Mouse (Mus musculus) hindlimb bud, embryonic 11.5 days (tissue): ENCODE data around the gene Fcrl1.
"Not testable (repeated sequence)": the region's sequence is repeated elsewhere in the genome, so short reads cannot be mapped to it uniquely, and the experiment has no call there.

Source experiments
- DNase-seq: peaks from one replicate; pipeline ENCODE4 v3.0.0-alpha.2; 2012; ENCODE audit warnings: low read depth, low spot score; ENCODE audit errors: extremely low spot score

Gene Fcrl1

DNA sequence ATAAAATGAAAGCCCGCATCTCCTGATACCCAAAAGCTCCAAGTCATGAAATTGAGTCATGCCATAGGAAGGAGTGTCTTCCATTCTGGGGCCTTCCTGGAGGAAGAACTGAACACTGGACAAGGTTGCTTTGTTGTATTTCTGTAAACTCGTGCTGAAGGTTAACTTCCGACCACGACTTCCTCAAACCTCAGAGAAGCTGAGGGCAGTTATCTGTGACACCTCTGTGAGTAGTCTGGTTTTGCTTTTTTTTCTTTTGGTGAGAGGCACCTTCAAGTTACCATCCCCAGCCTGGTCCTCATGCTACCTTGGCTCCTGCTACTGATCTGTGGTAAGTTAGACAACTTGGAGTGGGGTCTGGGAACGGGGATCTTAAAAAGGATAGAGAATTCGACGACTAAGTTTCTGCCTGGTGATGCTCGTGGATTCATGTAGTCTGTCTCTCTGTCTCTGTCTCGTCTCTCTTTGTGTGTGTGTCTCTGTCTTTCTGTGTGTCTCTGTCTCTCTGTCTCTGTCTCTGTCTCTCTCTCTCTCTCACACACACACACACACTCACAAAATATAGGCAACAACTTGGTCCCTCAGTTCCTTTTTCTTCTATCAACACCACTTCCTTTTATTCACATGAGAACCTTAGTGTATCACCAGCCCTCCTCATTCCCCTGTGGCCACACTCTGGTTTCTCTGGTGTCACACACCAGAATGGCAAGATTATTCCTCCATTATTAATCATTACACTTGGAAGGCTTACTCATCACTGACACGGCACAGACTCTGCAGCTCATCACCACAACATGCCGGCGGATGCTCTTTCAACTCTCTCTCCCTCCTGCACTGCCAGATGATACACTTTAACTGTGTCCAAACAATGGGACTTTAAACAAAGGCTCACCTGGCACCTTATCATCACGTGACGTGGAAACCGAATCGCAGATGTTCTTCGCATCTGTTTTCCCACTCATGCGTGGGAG lies at the start of gene Fcrl1:
TSS of gene Fcrl1 (plus strand) at position 193 of the 971 bp plus-strand sequence.
- DNase-seq: no peak

DNA sequence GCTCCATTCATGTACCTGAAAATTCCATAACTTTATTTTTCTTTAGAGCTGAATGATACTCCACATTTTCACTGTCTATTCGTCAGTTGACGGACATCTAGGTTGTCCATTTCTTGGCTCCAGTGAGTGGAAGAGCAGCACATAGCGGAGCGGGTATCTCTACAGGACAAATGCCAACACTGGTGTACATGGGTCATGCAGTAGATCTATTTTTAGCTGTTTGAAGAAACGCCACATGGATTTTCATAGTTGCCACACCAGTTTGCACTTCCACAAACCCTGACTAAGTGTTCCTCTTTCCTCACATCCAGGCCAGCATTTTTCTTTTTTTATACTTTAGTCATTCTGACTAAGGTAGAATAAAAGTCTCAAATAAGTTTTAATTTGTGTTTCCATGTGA lies 38.3 kb upstream of the Fcrl1 start:
- DNase-seq: no peak

DNA sequence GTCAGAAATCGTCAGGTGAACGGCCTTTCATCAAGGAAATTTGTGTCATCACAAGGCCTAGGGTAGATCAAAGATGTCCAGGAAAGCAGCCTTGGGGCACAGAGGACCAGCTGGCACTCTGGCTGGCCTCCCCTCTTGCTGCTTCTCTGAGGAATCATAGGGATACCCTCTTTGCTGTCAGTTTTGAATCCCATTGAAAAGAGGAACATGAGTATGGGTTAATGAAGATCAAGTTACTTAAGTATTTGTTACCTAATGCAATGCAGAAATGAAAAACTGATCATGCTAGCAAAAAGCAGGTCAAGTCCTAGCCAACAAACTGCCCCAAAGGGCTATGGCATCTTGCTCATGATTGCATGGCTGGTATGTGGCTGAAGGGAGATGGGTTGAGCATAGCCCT lies 25.2 kb upstream of the Fcrl1 start:
- DNase-seq: not testable (repeated sequence)

DNA sequence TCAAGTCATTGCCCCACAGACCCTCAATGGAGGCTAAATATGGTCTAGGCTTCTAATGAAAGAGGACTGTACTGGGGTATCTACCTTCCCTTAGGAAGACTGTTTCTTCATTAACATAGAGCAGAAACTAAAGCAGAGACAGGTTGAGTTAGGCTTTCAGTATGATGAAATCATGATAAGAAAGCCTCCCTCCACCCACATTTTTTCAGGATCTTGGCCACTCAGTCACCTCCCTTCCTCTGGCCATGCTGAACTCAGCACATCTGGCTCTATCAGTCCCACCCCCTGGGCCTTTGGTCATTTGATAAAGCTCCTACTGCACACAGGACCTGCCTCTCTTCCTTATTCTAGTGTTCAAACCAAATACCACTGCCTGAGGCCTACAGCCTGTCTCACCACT lies 18.6 kb upstream of the Fcrl1 start, which contains the start of gene Cd5l:
TSS of gene Cd5l (plus strand) at position 301 of the 400 bp plus-strand sequence.
- no peak for DNase-seq

DNA sequence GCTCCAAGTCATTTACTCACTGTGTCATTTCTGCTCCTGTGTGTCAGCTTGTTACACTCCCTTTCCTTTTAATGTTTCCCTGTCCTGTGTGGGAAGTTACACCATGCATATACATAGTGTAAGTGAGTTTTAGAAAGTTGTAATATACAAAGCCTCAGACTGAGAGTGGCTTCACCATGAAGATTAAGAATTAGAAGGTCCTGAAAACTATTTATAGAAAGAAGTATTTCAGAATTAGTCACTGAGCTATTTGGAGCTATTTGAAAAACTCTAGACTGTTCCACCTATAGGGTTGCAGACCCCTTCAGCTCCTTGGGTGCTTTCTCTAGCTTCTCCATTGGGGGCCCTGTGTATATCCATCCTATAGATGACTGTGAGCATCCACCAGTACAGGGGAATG lies 17.0 kb upstream of the Fcrl1 start:
- no peak for DNase-seq

DNA sequence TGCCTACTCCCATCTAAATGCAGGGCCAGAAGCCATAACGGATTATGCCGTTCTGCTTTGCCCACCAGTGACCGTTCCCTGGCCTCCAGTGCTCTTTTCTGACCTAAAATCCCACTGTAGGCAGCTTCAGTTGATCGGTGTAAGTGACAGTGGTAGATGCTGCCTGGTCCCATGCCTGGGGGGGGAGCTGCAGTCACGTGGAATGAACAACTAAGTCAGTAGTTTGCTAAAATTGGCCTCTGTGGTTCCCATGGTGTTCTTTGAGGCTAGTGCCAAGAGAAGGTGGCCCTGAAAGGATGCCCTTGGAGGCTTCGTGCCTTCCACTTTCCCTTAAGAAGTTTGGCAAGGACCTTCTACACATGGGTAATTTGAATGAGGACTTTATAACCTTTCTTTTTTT lies 15.7 kb upstream of the Fcrl1 start:
- DNase-seq: no peak

DNA sequence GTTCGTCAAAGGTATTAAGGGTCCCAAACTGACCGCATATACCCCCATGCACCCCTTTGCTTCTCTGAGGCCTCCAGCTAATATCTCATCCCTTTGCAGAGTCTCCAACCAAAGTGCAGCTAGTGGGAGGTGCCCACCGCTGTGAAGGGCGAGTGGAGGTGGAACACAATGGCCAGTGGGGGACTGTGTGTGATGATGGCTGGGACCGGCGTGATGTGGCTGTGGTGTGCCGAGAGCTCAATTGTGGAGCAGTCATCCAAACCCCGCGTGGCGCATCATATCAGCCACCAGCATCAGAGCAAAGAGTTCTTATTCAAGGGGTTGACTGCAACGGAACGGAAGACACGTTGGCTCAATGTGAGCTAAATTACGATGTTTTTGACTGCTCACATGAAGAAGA lies 10.5 kb upstream of the Fcrl1 start:
- DNase-seq: no peak

DNA sequence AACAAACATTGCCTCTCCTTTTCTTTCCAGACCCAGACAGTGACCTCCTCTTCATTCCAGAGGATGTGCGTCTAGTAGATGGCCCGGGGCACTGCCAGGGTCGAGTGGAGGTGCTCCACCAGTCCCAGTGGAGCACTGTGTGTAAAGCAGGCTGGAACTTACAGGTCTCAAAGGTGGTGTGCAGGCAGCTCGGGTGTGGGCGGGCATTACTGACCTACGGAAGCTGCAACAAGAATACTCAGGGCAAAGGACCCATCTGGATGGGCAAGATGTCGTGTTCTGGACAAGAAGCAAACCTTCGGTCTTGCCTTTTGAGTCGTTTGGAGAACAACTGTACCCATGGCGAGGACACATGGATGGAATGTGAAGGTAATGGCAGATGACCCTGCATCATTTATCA lies 8.7 kb upstream of the Fcrl1 start:
- no peak for DNase-seq

DNA sequence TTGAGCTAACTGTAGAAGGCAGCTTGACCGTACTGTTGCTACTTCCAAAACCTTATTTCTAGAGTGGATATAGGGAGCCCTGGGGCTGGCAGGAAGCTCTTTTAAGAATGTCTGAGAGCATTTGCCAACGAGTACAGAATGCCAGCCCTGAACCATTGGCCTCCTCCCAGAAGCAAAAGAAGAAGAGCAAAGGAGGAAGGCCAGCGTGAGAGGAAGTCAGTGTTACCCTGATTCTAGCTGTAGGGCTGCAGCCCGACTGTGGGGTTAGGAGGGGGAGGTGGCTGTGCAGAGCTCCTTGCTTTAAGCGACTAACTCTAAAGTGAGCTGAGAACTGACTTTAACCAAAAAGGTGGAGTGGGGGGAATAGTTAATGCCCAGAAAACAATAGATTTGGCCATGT lies 7.0 kb upstream of the Fcrl1 start:
- no peak for DNase-seq

DNA sequence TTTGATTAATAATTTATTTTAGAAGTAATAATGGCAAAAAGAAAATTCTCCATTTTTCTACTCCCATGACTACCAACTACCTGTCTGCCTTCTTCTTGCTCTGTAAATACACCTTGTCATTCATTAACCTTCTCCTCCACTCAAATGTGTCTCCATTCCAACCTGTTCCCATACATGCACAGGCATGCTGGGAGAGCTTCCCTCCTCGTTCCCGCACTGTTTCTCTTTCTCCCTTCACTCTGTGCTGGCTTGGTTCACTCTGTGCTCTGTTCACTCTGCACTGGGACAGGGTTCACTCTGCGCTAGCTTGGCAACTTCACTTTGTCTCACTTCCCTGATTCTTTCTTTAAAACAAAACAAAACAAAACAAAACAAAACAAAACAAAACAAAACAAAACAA lies 1.0 kb downstream of the Fcrl1 start:
- no peak for DNase-seq

DNA sequence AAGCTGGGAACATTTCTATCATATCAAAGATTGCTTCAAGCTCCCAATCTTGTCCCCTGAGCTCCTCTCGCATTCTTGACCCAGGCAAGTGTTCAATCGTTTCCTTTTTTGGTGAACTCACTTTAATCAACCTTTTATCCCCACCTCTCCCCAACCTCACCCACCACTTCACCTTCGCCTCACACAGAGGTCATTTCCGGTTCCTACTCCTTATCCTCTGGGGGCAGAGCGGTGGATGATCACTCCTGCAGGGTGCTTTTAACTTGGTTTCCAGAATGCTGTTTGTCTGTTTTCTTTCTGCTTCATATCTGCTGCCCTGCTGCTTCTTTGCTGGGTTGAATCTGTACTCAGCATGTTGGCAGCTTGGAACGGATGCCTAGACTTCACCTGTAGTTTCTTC lies 1.5 kb downstream of the Fcrl1 start:
- no peak for DNase-seq

DNA sequence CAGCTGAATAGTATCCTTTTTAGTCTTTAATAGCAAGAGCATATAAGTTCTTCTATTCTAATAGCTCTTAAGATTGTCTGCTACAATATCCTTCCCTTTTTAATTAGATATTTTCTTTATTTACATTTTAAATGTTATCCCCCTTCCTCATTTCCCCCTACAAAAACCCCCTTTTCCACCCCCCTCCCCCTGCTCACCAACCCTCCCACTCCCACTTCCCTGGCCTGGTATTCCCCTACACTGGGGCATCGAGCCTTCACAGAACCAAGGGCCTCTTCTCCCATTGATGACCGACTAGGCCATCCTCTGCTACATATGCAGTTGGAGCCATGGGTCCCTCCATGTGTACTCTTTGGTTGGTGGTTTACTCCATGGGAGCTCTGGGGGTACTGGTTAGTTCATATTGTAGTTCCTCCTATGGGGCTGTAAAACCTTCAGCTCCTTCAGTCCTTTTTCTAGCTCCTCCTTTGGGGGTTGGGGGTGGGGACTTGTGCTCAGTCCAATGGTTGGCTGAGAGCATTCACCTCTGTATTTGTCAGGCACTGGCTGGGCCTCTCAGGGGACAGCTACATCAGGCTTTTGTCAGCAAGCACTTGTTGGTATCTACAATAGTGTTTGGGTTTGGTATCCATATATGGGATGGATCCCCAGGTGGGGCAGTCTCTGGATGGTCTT lies 3.6 kb downstream of the Fcrl1 start:
- not testable (repeated sequence) for DNase-seq

DNA sequence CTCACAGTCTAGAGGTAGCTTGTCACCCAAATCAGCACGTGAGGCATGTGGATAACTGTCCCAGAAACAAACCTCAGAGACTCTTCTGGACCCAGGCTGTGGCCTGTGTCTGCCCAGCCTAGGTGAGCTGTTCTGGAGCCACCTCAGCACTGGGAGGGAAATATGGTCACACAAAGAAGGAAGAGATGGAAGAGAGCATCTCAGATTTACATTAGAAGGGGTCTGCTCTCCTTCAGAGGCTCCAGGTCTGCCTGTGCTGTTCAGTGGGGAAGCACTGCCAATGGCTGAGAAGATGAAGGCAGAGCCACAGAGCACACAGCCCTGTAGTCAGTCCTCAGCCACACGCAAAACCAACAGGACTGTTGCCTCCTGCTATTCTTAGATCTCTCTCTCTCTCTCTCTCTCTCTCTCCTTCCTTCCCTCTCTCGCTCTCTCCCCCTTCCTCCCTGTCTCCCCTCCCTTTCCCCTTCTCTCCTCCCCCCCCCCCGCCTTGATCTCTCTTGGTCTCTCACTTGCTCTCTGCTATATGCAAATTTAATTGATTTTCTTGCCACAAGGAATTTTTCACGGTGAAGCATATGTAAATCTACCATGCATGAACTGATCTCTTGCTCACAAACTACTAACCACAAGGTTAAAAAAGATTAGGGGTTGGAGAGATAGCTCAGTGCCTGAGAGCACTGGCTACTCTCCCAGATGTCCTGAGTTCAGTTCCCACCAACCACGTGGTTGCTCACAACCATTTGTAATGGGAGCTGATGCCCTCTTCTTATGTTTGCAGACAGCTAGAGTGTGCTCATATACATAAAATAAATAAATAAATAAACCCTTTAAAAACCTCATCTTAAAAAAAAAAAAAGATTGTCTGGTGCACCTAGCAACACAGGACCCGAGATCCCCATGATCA lies 5.9 kb downstream of the Fcrl1 start:
- DNase-seq: no peak

DNA sequence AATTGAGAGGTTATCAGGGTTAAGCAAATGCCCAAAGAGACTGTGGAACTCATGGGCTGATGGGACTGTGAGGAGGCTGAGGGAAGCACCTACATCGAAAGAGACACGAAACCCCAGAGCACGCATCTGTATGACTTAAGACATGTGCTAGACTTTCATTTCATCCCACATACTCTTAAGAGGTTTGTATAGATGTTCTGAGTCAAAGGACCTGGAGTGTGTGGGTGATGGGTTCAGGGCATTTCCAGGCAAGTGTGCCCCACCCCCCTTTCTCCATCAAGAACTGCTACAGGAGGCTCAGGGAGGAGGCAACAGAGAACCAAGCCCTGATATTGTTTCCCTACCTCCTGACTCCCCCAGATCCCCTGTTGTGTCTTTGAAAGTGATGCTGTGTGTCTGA lies 7.1 kb downstream of the Fcrl1 start:
- DNase-seq: no peak

DNA sequence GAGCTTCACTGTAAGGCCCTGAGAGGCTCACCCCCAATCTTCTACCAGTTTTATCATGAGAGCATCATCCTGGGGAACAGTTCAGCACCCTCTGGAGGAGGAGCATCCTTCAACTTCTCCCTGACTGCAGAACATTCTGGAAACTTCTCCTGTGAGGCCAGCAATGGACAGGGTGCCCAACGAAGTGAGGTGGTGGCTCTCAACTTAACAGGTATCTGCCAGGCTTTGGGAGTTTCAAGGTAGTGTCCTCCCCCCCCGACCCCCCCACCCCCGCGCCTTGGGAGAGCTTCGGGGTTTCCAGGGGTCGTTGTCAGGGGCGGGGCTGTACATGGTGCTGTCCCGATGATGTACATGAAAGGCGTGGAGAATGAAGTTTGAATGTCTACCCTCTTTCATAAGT lies 8.9 kb downstream of the Fcrl1 start:
- no peak for DNase-seq

DNA sequence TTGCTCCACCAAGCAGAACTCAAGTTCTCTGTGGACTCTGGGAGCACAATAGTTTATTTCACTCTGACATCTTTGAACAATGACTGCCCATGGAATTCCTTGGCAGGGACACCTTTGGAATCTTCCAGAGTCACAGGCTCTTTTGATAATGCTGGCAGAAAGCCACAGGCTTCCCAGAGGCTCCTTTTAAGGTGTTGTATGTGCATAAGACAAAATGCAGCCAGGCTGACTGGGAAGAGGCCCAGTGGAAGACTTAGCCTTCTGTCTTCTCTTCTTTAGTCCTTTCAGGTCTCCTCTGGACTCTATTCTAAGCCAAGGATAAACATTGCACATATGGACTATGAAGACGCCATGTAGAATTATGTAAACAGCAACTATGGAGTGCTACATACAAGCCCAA lies 14.7 kb downstream of the Fcrl1 start:
- no peak for DNase-seq

DNA sequence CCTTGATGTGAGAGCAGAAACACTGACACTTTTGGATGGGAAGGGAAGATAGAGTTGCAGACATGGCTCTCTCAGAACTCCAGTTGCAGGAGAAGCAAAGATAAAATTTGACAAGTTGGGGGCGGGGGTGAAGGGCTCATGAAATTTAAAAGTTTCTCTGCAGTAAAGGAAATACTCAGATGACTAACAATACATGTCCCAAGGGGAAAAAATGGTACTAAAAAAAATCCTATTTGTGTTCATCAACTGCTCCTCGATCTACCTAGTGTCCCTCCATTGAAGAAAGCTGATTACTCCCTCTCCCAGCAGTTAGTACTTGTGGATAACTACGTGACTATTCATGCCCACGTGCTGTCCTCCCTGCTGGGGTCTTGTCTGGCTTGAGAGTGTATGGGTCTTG lies 22.6 kb downstream of the Fcrl1 start:
- DNase-seq: no peak

DNA sequence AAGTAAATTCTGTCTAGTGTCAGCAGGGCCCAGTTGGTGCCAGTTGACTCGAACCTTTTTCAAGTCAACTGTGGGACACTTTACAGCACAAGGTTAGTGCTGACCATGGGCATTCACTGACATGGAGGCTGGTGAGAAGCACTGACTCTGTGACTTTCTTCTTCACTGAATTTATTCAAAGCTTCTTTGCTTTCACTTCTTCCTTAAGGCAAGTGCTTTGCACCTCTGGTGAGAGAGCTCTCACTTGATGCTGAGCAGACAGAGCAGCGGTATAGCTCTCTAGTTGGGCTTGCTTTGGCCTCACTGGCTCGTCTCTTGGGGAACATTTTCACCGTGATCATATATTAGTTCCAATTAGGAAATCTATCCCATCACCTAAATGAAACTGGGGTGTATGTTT lies 23.7 kb downstream of the Fcrl1 start:
- DNase-seq: no peak

DNA sequence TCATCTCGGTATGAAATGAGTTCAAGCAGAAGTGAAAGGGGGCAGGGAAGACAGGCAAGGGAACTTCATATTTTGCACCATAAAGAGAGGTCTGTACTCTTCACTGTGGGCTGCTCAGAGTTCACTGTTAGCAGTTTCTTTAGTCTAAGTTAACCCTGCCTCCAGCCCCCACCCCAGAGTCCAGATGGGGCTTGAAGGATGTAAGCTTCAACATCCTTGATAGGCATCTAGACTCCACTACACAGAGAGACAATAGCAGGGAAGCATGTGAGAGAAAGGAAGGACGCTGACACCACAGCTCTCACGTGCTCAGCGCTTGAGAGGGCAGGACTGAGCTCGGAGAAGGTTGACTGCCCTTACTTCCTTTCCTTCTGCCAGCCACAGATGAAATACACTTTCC lies 25.1 kb downstream of the Fcrl1 start:
- no peak for DNase-seq

DNA sequence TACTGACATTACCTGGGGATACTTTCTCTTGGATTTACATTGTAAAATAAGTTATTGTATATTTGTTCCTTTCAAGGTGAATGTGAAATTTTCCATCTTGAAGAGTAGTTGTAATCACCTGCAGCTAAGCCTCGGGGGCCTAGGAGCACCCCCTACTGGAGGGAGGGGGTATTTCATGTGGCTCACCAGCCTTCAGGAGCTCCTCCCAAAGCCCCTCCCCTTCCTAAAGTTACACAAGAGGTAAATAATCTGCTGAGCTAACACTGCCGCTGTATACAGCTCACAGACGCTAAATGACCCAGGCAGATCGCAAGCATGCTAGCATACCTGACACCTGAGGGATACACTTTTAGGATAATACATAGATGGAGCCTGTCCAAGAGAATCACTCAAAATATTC lies 32.0 kb downstream of the Fcrl1 start:
- DNase-seq: peak; percentile 31

DNA sequence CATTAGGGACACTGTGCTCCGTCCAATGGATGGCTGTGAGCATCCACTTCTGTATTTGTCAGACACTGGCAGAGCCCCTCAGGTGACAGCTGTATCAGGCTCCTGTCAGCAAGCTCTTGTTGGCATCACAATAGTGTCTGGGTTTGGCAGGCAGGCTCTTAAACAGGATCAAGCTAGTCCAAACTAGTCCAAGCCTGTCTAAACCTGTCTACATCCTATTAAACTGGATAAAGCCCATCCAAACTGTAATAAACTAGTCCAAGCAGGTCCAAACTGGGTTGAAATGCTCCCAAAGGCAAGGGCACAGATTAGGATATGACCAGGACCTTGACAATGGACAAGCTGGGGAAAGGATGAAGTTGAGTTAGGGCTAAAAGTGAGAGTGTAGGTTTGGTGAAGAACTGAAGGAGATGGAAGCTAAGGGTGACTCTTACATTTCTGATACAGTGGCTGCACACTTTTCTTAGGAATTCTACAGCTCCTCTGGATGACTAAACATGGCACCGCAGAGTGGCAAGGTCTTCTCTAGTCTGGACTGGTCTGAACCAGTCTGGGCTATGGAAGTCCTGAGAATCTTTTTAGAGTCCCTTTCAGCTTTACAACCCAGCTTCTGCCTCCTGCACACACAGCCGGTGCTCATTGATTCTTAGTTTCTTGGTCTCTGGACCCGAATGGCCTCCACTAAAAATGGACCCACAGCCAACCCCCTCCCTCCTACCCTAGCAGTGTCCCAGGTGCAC lies 33.2 kb downstream of the Fcrl1 start:
- DNase-seq: no peak
